Mouse (Mus musculus): ENCODE results near the gene Svep1. TPM values are rescaled to one million over a fixed set of nuclear protein-coding genes. Genes with fewer than 3 reads are reported as not detected.

Gene Svep1
- 0.10 and 0.19 TPM in 2 replicates for total RNA-seq (2017)

DNA sequence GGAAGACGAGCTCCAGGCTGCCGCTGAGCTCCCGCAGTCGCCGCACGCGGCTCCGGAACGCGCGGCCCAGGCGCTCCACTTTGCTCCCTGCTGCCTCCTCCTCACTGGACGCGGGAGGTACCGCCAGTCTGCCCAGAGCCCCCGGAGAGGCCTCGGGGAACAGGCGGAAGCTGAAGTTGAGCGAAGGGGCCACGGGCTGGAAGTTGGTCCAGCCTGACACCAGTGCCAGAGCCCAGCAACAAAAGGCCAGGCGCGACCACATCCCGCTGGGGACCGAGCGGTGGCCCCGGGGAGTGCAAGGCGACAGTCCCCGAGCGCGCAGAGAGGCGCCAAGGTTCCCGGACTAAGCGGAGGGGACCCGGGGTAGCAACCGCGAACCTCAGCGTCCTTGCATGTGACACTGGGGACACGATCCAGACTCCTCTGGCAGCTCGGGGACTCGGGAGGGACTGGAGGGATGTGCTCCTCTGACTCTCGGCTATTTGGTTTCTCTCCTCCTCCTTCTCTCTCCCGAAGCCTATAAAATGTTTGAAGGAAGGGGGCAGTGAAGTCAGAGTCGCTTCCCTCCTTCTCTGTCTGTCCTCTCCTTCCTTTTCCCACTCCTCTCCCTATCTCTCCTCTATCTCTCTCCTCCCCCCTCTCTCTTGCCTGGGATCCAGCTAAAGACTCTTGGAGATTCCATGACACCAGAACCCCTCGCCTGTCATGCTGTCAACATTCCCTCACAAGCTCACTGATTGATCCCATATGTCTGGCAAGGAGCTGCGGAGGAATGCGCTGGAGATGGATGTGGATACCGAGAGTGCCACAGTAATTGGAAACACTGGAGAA lies at the start of gene Svep1:
Svep1 (minus strand) TSS at position 745 of the 831 bp plus-strand sequence.
- peak; percentile 37 to 71; a peak in 2 of 4 replicates for ATAC-seq (replicated peaks in 1 of 2; ENCODE audit: insufficient read depth in 1 of 2, low FRiP score in 2 of 2, low TSS enrichment in 1 of 2, low read depth in 1 of 2, poor library complexity in 2 of 2, severe bottlenecking in 2 of 2)

DNA sequence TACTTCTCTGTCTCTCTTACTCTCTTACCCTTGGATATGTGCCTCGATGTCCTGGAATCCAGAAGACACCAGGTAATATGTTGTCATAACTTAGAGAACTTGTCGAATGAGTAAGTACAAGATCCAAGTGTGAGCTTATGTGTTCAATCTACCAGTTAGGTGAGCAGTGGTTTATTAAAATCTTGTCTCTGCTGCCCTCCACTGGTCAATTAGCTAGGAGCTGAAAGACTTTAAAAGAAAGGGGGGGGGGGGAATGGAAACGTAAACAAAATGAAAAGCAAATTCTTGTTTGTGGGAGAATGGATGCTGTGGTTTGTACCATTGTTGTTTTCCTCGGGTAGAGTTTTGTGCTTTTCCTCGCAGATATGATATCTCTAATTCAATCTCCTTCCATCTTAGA lies 46.8 kb upstream of the Svep1 start:
- ATAC-seq (replicated peaks in 1 of 2; ENCODE audit: insufficient read depth in 1 of 2, low FRiP score in 2 of 2, low TSS enrichment in 1 of 2, low read depth in 1 of 2, poor library complexity in 2 of 2, severe bottlenecking in 2 of 2) = peak; percentile 58 to 59; a peak in 2 of 4 replicates

GRCm38 (mm10) chr4:58252381-58252780 lies 45.7 kb upstream of the Svep1 start:
- no peak for ATAC-seq (replicated peaks in 1 of 2; ENCODE audit: insufficient read depth in 1 of 2, low FRiP score in 2 of 2, low TSS enrichment in 1 of 2, low read depth in 1 of 2, poor library complexity in 2 of 2, severe bottlenecking in 2 of 2)

- ATAC-seq (replicated peaks in 1 of 2; ENCODE audit: insufficient read depth in 1 of 2, low FRiP score in 2 of 2, low TSS enrichment in 1 of 2, low read depth in 1 of 2, poor library complexity in 2 of 2, severe bottlenecking in 2 of 2) = no peak
Observed at GRCm38 (mm10) chr4:58245544-58245943, 38.9 kb upstream of the Svep1 start.

- ATAC-seq (replicated peaks in 1 of 2; ENCODE audit: insufficient read depth in 1 of 2, low FRiP score in 2 of 2, low TSS enrichment in 1 of 2, low read depth in 1 of 2, poor library complexity in 2 of 2, severe bottlenecking in 2 of 2) = no peak
Observed at GRCm38 (mm10) chr4:58240416-58240815, 33.8 kb upstream of the Svep1 start.

- ATAC-seq (replicated peaks in 1 of 2; ENCODE audit: insufficient read depth in 1 of 2, low FRiP score in 2 of 2, low TSS enrichment in 1 of 2, low read depth in 1 of 2, poor library complexity in 2 of 2, severe bottlenecking in 2 of 2) = no peak
Observed at GRCm38 (mm10) chr4:58235828-58236227, 29.2 kb upstream of the Svep1 start.

DNA sequence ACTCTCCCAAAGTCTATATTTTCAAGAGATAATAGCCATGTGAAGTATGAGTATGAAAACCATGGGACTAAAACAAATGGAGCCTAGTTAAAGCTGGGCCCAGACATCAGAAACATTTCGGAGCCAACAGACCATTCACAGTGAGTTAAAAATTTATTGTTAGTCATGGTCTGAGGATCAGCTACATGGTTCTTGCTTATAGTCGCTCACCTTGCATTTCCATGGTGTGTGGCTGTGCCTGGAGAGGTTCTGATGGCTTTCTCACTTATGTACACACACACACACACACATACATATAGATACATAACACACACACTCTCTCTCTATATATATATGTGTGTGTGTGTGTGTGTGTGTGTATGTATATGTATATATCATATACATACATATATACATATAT lies 16.8 kb upstream of the Svep1 start:
- ATAC-seq (replicated peaks in 1 of 2; ENCODE audit: insufficient read depth in 1 of 2, low FRiP score in 2 of 2, low TSS enrichment in 1 of 2, low read depth in 1 of 2, poor library complexity in 2 of 2, severe bottlenecking in 2 of 2) = no peak

DNA sequence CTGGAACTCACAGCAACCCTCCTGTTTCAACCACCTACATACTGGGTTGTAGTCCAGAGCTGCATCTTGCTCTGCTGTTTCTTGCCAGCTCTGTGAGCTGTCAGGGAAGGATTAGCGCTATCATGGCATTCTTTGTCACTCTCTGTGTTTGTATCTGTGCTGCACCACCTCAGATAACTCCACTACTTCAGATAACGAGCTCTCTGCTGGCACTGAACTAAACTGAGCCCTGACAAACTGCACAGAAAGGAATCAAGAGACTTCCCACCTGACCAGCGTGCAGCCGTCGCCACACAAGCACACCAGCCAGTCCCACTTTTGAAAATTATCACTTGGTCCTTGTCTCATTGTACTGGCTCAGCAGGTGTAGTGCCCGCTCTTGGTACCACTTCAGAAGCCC lies 4.7 kb upstream of the Svep1 start:
- ATAC-seq (replicated peaks in 1 of 2; ENCODE audit: insufficient read depth in 1 of 2, low FRiP score in 2 of 2, low TSS enrichment in 1 of 2, low read depth in 1 of 2, poor library complexity in 2 of 2, severe bottlenecking in 2 of 2) = no peak

DNA sequence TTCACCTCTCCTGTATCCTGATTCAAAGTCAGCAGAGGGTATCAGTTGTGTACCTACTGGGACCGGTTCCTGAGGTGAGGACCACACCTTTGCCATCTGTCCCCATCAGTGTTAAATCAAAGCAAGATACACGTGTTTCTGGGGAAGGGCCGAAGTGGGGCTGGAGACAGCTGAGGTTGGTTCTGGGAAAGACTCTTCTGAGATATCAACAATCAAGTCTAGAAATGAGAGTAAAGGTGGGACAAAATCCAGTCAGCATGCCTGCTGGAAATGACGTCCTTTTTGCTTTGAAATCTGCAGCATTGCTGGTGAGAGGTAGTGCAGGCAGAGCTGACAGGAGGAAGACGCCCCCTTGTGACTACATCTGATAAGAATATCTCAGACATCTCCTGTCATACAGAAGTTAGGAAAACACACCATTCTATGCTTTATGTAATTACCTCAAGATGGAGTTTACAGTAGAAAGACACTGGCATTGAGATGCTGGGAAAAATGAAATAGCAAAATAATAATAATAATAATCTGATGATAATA lies 4.0 kb upstream of the Svep1 start:
- no peak for ATAC-seq (replicated peaks in 1 of 2; ENCODE audit: insufficient read depth in 1 of 2, low FRiP score in 2 of 2, low TSS enrichment in 1 of 2, low read depth in 1 of 2, poor library complexity in 2 of 2, severe bottlenecking in 2 of 2)

- ATAC-seq (replicated peaks in 1 of 2; ENCODE audit: insufficient read depth in 1 of 2, low FRiP score in 2 of 2, low TSS enrichment in 1 of 2, low read depth in 1 of 2, poor library complexity in 2 of 2, severe bottlenecking in 2 of 2) = peak in 1 of 2 experiments; percentile 32; a peak in 1 of 4 replicates
Observed at GRCm38 (mm10) chr4:58205750-58206114, 927 bp downstream of the Svep1 start.

GRCm38 (mm10) chr4:58201703-58202102 lies 5.0 kb downstream of the Svep1 start:
- ATAC-seq (replicated peaks in 1 of 2; ENCODE audit: insufficient read depth in 1 of 2, low FRiP score in 2 of 2, low TSS enrichment in 1 of 2, low read depth in 1 of 2, poor library complexity in 2 of 2, severe bottlenecking in 2 of 2) = no peak

- ATAC-seq (replicated peaks in 1 of 2; ENCODE audit: insufficient read depth in 1 of 2, low FRiP score in 2 of 2, low TSS enrichment in 1 of 2, low read depth in 1 of 2, poor library complexity in 2 of 2, severe bottlenecking in 2 of 2) = no peak
Observed at GRCm38 (mm10) chr4:58200826-58201225, 5.8 kb downstream of the Svep1 start.

DNA sequence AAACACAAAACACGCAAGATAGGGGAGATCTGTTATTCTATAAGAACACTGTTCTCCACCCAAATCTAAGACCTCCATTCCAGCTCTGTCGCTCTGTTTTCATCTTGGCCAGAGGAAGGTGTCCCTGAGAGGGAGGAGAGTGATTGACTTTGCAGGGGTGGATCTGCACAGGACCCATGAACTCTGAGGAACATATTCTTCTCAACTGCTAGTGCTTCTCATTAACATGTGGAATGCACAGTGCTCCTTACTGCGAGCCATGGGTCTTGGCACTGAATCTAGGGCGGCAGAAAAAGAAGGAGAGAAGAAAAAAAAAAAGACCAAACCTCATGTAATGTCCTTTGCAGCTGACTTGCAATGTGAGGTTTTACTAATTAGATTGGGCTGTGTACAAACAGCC lies 9.4 kb downstream of the Svep1 start:
- ATAC-seq (replicated peaks in 1 of 2; ENCODE audit: insufficient read depth in 1 of 2, low FRiP score in 2 of 2, low TSS enrichment in 1 of 2, low read depth in 1 of 2, poor library complexity in 2 of 2, severe bottlenecking in 2 of 2) = no peak

DNA sequence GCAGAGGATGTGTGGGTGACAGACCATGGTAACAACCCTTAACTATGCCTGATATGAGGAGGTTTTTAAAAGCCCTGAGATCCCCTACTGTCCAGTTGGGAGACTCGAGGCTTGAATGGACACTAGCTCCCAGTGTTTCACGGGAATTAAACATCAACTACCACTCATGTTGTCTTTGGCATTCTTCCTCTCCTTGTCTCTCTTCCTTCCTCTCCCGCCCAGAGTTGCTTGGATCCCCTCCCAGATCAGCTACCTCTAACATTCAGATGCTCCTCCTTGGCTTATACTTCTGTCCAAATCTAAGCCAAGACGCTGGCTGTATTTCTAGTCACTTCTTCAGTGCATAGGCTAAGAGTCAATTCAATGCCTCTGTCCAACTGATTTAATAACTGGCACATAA lies 9.9 kb downstream of the Svep1 start:
- no peak for ATAC-seq (replicated peaks in 1 of 2; ENCODE audit: insufficient read depth in 1 of 2, low FRiP score in 2 of 2, low TSS enrichment in 1 of 2, low read depth in 1 of 2, poor library complexity in 2 of 2, severe bottlenecking in 2 of 2)

- no peak for ATAC-seq (replicated peaks in 1 of 2; ENCODE audit: insufficient read depth in 1 of 2, low FRiP score in 2 of 2, low TSS enrichment in 1 of 2, low read depth in 1 of 2, poor library complexity in 2 of 2, severe bottlenecking in 2 of 2)
Observed at GRCm38 (mm10) chr4:58195936-58196335, 10.7 kb downstream of the Svep1 start.

- ATAC-seq (replicated peaks in 1 of 2; ENCODE audit: insufficient read depth in 1 of 2, low FRiP score in 2 of 2, low TSS enrichment in 1 of 2, low read depth in 1 of 2, poor library complexity in 2 of 2, severe bottlenecking in 2 of 2) = no peak
Observed at GRCm38 (mm10) chr4:58189281-58189680, 17.4 kb downstream of the Svep1 start.

- no peak for ATAC-seq (replicated peaks in 1 of 2; ENCODE audit: insufficient read depth in 1 of 2, low FRiP score in 2 of 2, low TSS enrichment in 1 of 2, low read depth in 1 of 2, poor library complexity in 2 of 2, severe bottlenecking in 2 of 2)
Observed at GRCm38 (mm10) chr4:58185401-58185800, 21.3 kb downstream of the Svep1 start.

DNA sequence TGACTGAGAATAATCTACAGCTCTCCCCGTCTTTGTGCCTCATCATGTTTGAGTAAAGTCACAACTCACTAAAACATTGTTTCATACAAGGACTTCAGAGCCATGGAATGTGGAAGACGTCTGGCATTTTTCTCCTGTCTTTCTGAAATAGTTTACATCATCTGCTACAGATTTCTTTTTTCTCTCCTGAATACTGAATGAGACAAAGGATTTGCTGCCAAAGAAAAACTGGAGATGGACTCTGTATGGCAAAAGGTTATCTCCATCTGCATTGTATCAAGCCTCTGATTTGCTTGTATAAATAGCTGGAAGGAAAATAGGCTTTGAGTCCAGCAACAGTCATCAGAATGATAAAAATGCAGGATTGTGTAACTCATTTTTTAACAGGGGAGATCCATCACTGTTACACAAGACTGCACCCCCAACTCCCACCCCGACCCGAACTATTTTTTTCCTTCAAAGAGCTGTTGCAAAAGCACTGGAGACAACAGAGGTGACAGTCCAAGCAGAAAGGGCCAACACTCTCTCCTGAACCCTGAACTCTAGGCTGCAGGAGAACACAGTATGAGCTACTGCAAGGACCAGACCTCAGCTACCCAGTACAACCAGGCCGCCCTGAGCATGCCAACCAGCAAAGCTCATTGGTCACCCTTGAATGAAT lies 21.8 kb downstream of the Svep1 start:
- no peak for ATAC-seq (replicated peaks in 1 of 2; ENCODE audit: insufficient read depth in 1 of 2, low FRiP score in 2 of 2, low TSS enrichment in 1 of 2, low read depth in 1 of 2, poor library complexity in 2 of 2, severe bottlenecking in 2 of 2)

Data from hematopoietic stem cell, adult 5-6 weeks (primary cell).